Mouse (Mus musculus): Measurements from ENCODE around the gene Gm49388. TPM values are rescaled to one million over a fixed set of nuclear protein-coding genes. Genes with fewer than 3 reads are reported as not detected.

Gene Gm49388
- total and polyA plus RNA-seq, 2 experiments from 2014 or later: not detected

- WGBS: 3% methylated on average over 40 of the region's 66 CpGs
- Histone ChIP-seq H3K4me1 (ENCODE audit: control insufficient read depth, insufficient read depth) (peaks cover 3% of the 10 kb centered on the region; the same call in 1 of the 2 replicates), H3K27ac (ENCODE audit: low read depth) (peak overlapping the region; percentile 96), H3K9ac (replicated peaks; ENCODE audit: low read depth, low read length) (peak overlapping the region; percentile 94), H3K4me2 (ENCODE audit: low read depth, low read length) (peak overlapping the region; percentile 68), H3K9me3 (replicated peaks; ENCODE audit: control insufficient read depth, low read length) (no peaks in the 10 kb centered on the region), H3K4me3 (ENCODE audit: low read depth, low read length) (peak overlapping the region; percentile 89), H3K27me3 (ENCODE audit: control insufficient read depth, insufficient read depth, low read length) (no peaks in the 10 kb centered on the region), H3K36me3 (replicated peaks; ENCODE audit: control insufficient read depth, insufficient read depth, low read length) (peaks cover 41% of the 10 kb centered on the region)
- TF ChIP-seq CTCF (IDR thresholded peaks at IDR 0.05; ENCODE audit: low read depth) (no peak), EP300 (IDR thresholded peaks at IDR 0.05; ENCODE audit: low read depth) (0 out of 2 replicates have a peak, but pooled peaks have one; percentile 3)
- peak; percentile 19 for ATAC-seq (ENCODE audit: insufficient read depth, low read depth)
- DNase-seq (ENCODE audit: low spot score): peak; percentile 26
Observed at GRCm38 (mm10) chr7:127777474-127778266, 7.7 kb upstream of the Gm49388 start.

GRCm38 (mm10) chr7:127778350-127778749 is 7.1 kb upstream of the Gm49388 start:
- no peaks in the 10 kb centered on the region for H3K27me3 ChIP-seq (ENCODE audit: control insufficient read depth, insufficient read depth, low read length)
- TF ChIP-seq EP300 (IDR thresholded peaks at IDR 0.05; ENCODE audit: low read depth) (no peak), CTCF (IDR thresholded peaks at IDR 0.05; ENCODE audit: low read depth) (no peak)
- peaks cover 3% of the 10 kb centered on the region; the same call in 1 of the 2 replicates for H3K4me1 ChIP-seq (ENCODE audit: control insufficient read depth, insufficient read depth)
- ATAC-seq (ENCODE audit: insufficient read depth, low read depth) (no peak), DNase-seq (ENCODE audit: low spot score) (no peak)
- 70% methylated on average over 4 of the region's 4 CpGs for WGBS
- peak overlapping the region; percentile 89; the same call in 1 of the 2 replicates for H3K4me3 ChIP-seq (ENCODE audit: low read depth, low read length)
- H3K9ac ChIP-seq (replicated peaks; ENCODE audit: low read depth, low read length): peak overlapping the region; percentile 94
- H3K36me3 ChIP-seq (replicated peaks; ENCODE audit: control insufficient read depth, insufficient read depth, low read length): peaks cover 45% of the 10 kb centered on the region
- peak overlapping the region; percentile 68 for H3K4me2 ChIP-seq (ENCODE audit: low read depth, low read length)
- no peaks in the 10 kb centered on the region for H3K9me3 ChIP-seq (replicated peaks; ENCODE audit: control insufficient read depth, low read length)
- H3K27ac ChIP-seq (ENCODE audit: low read depth): no peak overlapping the region

- no peak for DNase-seq (ENCODE audit: low spot score)
- Histone ChIP-seq H3K4me1 (ENCODE audit: control insufficient read depth, insufficient read depth) (peaks cover 8% of the 10 kb centered on the region), H3K36me3 (replicated peaks; ENCODE audit: control insufficient read depth, insufficient read depth, low read length) (peaks cover 74% of the 10 kb centered on the region), H3K9me3 (replicated peaks; ENCODE audit: control insufficient read depth, low read length) (no peaks in the 10 kb centered on the region), H3K4me3 (ENCODE audit: low read depth, low read length) (no peak overlapping the region), H3K27ac (ENCODE audit: low read depth) (no peak overlapping the region), H3K9ac (replicated peaks; ENCODE audit: low read depth, low read length) (no peak overlapping the region), H3K4me2 (ENCODE audit: low read depth, low read length) (no peak overlapping the region), H3K27me3 (ENCODE audit: control insufficient read depth, insufficient read depth, low read length) (no peaks in the 10 kb centered on the region)
- no peak for ATAC-seq (ENCODE audit: insufficient read depth, low read depth)
- TF ChIP-seq CTCF (IDR thresholded peaks at IDR 0.05; ENCODE audit: low read depth) (no peak), EP300 (IDR thresholded peaks at IDR 0.05; ENCODE audit: low read depth) (no peak)
- WGBS: 89% methylated on average over 23 of the region's 23 CpGs
Observed at GRCm38 (mm10) chr7:127797076-127797845, 11.9 kb downstream of the Gm49388 start.

GRCm38 (mm10) chr7:127798591-127798990 is 13.2 kb downstream of the Gm49388 start:
- ATAC-seq (ENCODE audit: insufficient read depth, low read depth): no peak
- no peaks in the 10 kb centered on the region for H3K27me3 ChIP-seq (ENCODE audit: control insufficient read depth, insufficient read depth, low read length)
- H3K36me3 ChIP-seq (replicated peaks; ENCODE audit: control insufficient read depth, insufficient read depth, low read length): peaks cover 61% of the 10 kb centered on the region
- 89% methylated on average over 4 of the region's 4 CpGs for WGBS
- peaks cover 8% of the 10 kb centered on the region for H3K4me1 ChIP-seq (ENCODE audit: control insufficient read depth, insufficient read depth)
- no peak overlapping the region for H3K4me3 ChIP-seq (ENCODE audit: low read depth, low read length)
- DNase-seq (ENCODE audit: low spot score): no peak
- H3K4me2 ChIP-seq (ENCODE audit: low read depth, low read length): no peak overlapping the region
- H3K27ac ChIP-seq (ENCODE audit: low read depth): no peak overlapping the region
- no peaks in the 10 kb centered on the region for H3K9me3 ChIP-seq (replicated peaks; ENCODE audit: control insufficient read depth, low read length)
- H3K9ac ChIP-seq (replicated peaks; ENCODE audit: low read depth, low read length): no peak overlapping the region
- TF ChIP-seq CTCF (IDR thresholded peaks at IDR 0.05; ENCODE audit: low read depth) (no peak), EP300 (IDR thresholded peaks at IDR 0.05; ENCODE audit: low read depth) (no peak)

- no peak overlapping the region for H3K4me3 ChIP-seq (ENCODE audit: low read depth, low read length)
- TF ChIP-seq EP300 (IDR thresholded peaks at IDR 0.05; ENCODE audit: low read depth): no peak
- no peak for TF ChIP-seq CTCF (IDR thresholded peaks at IDR 0.05; ENCODE audit: low read depth)
- peaks cover 55% of the 10 kb centered on the region for H3K36me3 ChIP-seq (replicated peaks; ENCODE audit: control insufficient read depth, insufficient read depth, low read length)
- WGBS: 89% methylated on average over 13 of the region's 13 CpGs
- DNase-seq (ENCODE audit: low spot score): no peak
- peaks cover 8% of the 10 kb centered on the region for H3K4me1 ChIP-seq (ENCODE audit: control insufficient read depth, insufficient read depth)
- no peaks in the 10 kb centered on the region for H3K9me3 ChIP-seq (replicated peaks; ENCODE audit: control insufficient read depth, low read length)
- ATAC-seq (ENCODE audit: insufficient read depth, low read depth): no peak
- H3K4me2 ChIP-seq (ENCODE audit: low read depth, low read length): no peak overlapping the region
- no peaks in the 10 kb centered on the region for H3K27me3 ChIP-seq (ENCODE audit: control insufficient read depth, insufficient read depth, low read length)
- no peak overlapping the region for H3K9ac ChIP-seq (replicated peaks; ENCODE audit: low read depth, low read length)
- H3K27ac ChIP-seq (ENCODE audit: low read depth): no peak overlapping the region
Observed at GRCm38 (mm10) chr7:127799211-127799610, 13.8 kb downstream of the Gm49388 start.
